Mouse (Mus musculus): ENCODE measurements around the gene Sf3b5.

- no peak for TF ChIP-seq POLR2A (IDR thresholded peaks at IDR 0.05; ENCODE audit: low read depth, low read length)
- no peak for TF ChIP-seq CTCF (IDR thresholded peaks at IDR 0.05; ENCODE audit: borderline replicate concordance, insufficient read depth, low read length)
Observed at GRCm38 (mm10) chr10:12965669-12966180, 39.4 kb upstream of the Sf3b5 start.
